Mouse (Mus musculus): ENCODE measurements at regions not wholly inside any gene's neighbourhood (a gene's known extent, or its start where the extent isn't known, plus 50 kb on each side); places are given as distances from the start of the nearest gene placed in this dataset.

DNA sequence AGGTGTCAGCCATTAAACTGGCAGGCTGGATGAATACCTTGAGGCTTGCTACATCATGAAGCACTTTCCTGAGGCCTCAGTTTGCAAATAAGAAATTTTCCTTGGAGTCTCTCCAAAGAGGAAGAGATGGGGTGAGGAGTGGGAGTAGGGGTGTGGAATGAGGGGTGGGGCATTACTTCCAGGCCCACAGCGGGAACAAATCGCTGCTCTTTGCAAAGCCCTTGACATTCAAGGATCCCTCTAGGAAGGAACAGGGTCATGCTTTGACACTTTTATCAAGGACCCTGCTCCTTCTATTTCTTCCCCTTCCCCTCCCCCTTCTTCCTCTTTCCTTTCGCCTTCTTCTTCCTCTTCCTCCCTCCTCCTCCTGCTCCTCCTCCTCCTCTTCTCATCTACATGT lies 193.2 kb downstream of the Mex3b start:
- Histone ChIP-seq H3K9me3 (replicated peaks) (no peaks in the 10 kb centered on the region), H3K4me3 (replicated peaks) (no peak overlapping the region), H3K9ac (no peak overlapping the region), H3K4me2 (no peak overlapping the region), H3K27me3 (no peaks in the 10 kb centered on the region), H3K36me3 (no peaks in the 10 kb centered on the region), H3K4me1 (replicated peaks) (no peaks in the 10 kb centered on the region), H3K27ac (no peak overlapping the region)
- WGBS (ENCODE audit: insufficient replicate concordance) = 56% methylated on average over 3 of the region's 3 CpGs
- ATAC-seq (ENCODE audit: low read depth) = no peak
- no peak for DNase-seq

DNA sequence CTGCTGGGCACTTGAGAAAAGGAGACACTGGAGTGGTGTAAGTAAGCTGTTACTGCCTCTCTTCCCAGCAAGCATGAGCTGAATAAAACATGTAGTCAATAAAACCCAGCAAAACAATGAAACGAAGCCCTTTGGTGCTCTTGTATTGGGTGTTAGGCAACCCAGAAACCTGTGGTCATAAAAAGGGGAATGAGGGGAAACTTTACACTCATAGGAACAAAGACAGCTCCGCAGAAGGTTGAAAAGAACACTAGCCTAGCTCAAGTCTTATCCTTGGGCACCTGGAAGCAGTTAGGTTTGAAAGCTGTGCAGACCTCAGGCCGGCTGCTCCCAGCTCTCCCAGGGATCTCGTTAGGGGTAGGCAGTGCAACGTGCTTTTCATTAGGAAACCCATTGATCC lies 193.6 kb downstream of the Mex3b start:
- Histone ChIP-seq H3K9me3 (replicated peaks) (no peaks in the 10 kb centered on the region), H3K9ac (no peak overlapping the region), H3K27me3 (no peaks in the 10 kb centered on the region), H3K4me3 (replicated peaks) (no peak overlapping the region), H3K4me1 (replicated peaks) (no peaks in the 10 kb centered on the region), H3K27ac (no peak overlapping the region), H3K36me3 (no peaks in the 10 kb centered on the region), H3K4me2 (no peak overlapping the region)
- WGBS (ENCODE audit: insufficient replicate concordance) = 48% methylated on average over 5 of the region's 5 CpGs
- DNase-seq = no peak
- ATAC-seq (ENCODE audit: low read depth) = no peak

DNA sequence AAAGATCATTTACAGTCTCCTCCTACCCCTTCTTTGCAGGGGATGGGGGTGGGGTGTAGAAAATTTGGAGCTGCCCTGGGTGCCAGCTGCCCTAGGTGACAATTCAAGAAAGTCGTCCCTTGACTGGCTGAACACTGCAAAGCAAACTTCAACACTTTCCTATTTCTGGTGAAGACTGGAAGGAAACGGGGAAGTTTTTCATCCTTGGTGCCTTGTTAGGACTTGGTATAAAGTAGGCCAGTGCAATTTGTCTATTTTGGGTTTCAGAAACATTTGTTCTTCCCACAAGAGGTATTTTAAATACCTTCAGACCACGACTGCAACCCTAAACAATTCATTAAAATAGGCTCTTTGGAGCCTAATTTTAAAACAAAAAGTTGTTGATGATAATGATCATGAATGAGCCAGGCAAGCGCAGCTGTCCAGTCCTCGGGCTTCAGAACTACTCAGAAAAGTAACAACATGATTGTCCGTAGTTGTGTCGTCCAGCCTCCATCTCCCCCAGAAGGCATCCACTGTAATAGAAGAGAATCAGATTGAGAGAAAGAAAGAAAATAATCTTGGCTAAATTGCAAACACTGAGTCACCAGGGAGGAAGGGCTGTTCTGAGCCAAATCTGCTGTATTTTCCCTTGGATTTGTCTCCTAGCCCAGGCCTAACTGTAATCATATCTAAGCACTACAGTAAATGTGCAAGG lies 194.2 kb downstream of the Mex3b start:
- H3K9me3 ChIP-seq (replicated peaks) = no peaks in the 10 kb centered on the region
- no peaks in the 10 kb centered on the region for H3K27me3 ChIP-seq
- no peak overlapping the region for H3K9ac ChIP-seq
- H3K4me1 ChIP-seq (replicated peaks) = no peaks in the 10 kb centered on the region
- ATAC-seq (ENCODE audit: low read depth) (no peak), DNase-seq (no peak)
- no peak overlapping the region for H3K4me3 ChIP-seq (replicated peaks)
- 63% methylated on average over 7 of the region's 7 CpGs for WGBS (ENCODE audit: insufficient replicate concordance)
- H3K4me2 ChIP-seq = no peak overlapping the region
- H3K36me3 ChIP-seq = no peaks in the 10 kb centered on the region
- H3K27ac ChIP-seq = no peak overlapping the region

DNA sequence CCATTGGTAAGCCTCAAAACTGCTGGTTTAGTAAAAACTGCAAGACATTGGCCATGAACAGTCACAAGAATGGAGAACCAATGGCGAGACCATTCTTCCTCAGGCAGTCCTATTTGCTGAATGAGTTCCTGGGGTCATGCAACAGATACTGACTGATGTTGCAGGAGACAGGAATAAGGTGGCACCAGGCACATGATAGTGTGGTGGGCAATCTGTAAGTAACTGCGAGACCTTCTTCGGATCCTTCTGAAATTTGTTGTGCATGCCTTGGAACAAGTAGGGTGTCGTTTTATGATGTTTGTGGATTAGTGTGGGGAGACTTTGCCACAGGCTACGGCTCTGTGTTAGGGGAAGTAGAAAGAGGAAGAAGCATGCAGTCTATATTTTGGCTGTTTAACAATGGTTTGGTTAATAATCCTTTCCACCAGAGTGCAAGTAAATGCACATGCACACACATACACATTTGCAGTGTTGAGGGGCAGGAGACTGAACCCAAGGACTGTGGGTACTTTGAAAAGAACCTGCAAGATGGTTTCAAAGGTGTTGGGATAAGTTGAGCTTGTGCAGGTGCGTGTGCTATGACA lies 194.9 kb downstream of the Mex3b start:
- Histone ChIP-seq H3K4me1 (replicated peaks) (no peaks in the 10 kb centered on the region), H3K4me3 (replicated peaks) (no peak overlapping the region), H3K27ac (no peak overlapping the region), H3K27me3 (no peaks in the 10 kb centered on the region), H3K9ac (no peak overlapping the region), H3K36me3 (no peaks in the 10 kb centered on the region), H3K4me2 (no peak overlapping the region), H3K9me3 (replicated peaks) (no peaks in the 10 kb centered on the region)
- WGBS (ENCODE audit: insufficient replicate concordance) = 46% methylated on average over 6 of the region's 6 CpGs
- ATAC-seq (ENCODE audit: low read depth) = no peak
- no peak for DNase-seq

DNA sequence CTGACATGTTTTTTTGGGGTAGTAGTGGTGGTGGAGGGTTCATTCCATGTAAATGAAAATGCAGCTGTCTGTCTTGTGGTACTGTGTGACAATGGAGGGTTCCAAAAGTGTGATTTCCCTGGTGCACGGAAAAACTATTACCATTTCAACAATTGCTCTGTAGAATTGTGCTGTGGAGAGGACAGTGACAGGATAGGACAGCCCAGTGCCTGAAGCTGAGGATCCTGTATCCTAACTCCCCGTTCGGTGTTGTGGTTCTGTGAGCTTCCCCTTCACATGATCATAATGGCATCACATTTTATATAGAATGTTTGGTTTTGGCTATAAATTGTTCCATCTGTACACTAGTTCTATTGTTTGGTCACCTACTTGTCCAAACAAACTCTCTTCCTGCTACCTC lies 196.4 kb downstream of the Mex3b start:
- Histone ChIP-seq H3K36me3 (no peaks in the 10 kb centered on the region), H3K4me1 (replicated peaks) (no peaks in the 10 kb centered on the region)

DNA sequence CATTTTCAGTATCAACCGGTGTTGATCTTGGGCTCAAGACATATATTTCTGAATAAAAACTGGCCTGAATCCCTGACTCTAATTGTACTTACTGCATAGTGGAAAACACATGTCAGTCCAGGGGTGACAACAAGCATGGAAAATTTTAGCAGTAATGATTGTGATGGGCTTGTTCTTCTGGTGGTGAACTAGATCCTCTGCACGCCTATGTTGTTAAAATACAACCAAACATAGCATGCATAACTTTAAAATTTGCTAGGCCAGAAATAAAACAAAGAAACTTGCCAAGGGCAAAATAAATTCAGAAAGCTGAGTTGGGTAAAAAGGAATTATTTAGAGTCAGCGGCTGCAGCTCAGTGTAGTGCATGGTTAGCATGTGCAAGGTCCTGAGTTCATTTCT lies 198.2 kb downstream of the Mex3b start:
- WGBS (ENCODE audit: insufficient replicate concordance) = 72% methylated on average over 3 of the region's 3 CpGs
- H3K36me3 ChIP-seq = no peaks in the 10 kb centered on the region
- DNase-seq = no peak
- ATAC-seq (ENCODE audit: low read depth) = no peak
- no peaks in the 10 kb centered on the region for H3K27me3 ChIP-seq
- no peak overlapping the region for H3K4me3 ChIP-seq (replicated peaks)
- H3K9ac ChIP-seq = no peak overlapping the region
- no peaks in the 10 kb centered on the region for H3K9me3 ChIP-seq (replicated peaks)
- H3K27ac ChIP-seq = no peak overlapping the region
- no peak overlapping the region for H3K4me2 ChIP-seq
- H3K4me1 ChIP-seq (replicated peaks) = no peaks in the 10 kb centered on the region

More for the DNA sequence above, 196.4 kb downstream of the Mex3b start:
- H3K27me3 ChIP-seq = no peaks in the 10 kb centered on the region
- no peak overlapping the region for H3K4me3 ChIP-seq (replicated peaks)
- ATAC-seq (ENCODE audit: low read depth) (no peak), DNase-seq (no peak)
- no peak overlapping the region for H3K4me2 ChIP-seq
- H3K9me3 ChIP-seq (replicated peaks) = no peaks in the 10 kb centered on the region
- H3K9ac ChIP-seq = no peak overlapping the region
- 64% methylated on average over 3 of the region's 3 CpGs for WGBS (ENCODE audit: insufficient replicate concordance)
- no peak overlapping the region for H3K27ac ChIP-seq

DNA sequence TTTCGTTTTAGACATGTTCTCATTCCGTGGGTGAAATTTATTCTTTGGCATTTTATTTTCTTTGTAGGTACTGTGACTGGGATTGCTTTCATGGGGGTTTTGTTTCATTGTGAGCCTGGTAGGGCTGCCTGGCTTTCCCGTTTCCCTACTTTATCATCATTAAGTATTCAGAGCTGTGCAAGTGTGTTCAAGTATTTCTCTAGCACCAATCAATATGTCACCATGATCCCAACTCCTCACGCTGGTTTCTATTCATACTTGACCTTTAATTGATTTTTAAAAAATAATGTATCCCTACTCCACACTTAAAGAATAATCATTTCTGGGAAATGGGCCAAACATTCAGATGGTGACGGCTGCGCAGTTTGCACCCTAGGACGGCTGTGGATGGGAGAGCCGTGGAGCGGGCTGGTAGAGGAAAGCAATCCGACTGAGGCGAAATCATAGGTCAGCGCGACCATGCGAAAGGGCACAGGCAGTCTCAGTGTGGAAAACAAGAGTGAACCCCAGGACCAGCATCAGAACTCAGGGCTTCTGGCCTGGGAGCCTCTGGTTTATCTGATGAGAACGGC lies 207.4 kb downstream of the Mex3b start:
- Histone ChIP-seq H3K4me1 (replicated peaks) (peaks cover 16% of the 10 kb centered on the region), H3K4me2 (no peak overlapping the region), H3K9me3 (replicated peaks) (no peaks in the 10 kb centered on the region), H3K9ac (no peak overlapping the region), H3K27me3 (no peaks in the 10 kb centered on the region), H3K36me3 (no peaks in the 10 kb centered on the region), H3K4me3 (replicated peaks) (no peak overlapping the region), H3K27ac (no peak overlapping the region)
- WGBS (ENCODE audit: insufficient replicate concordance) = 69% methylated on average over 15 of the region's 15 CpGs
- DNase-seq = no peak
- ATAC-seq (ENCODE audit: low read depth) = no peak

DNA sequence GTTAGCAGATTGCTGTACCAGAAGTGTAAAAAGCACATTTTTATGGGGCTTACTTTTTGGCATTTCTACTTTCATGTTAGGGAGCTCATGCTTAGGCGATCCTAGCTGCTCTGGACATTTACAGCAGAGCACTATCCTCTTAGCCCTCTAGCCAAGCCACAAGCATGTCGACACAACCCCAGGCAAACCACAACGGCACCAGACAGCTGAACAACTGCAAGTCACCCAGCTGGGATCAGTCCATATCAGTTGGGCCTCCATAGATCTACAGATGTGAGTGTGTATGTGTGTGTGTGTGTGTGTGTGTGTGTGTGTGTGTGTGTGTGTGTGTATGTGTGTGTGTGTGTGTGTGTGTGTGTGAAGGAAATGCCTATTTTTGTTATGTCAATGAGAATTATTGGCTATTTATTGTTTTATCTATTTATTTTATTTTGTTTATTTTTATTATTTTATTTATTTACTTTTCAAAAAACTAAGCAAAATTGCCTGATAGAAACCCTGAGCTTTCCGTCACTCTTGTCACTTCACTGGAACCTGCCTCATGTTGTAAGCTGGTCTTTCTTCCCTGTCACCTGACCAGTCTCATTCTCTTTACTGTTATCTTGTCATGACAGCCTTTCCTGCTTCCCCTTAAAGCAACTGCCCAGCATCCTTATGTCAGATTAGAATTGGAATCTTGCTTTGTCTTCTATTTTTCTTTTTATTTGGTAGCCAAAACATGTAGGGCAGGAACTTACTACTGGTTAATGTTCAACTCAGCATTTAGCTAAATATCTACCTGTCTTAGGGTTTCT lies 208.2 kb downstream of the Mex3b start:
- no peak overlapping the region for H3K4me3 ChIP-seq (replicated peaks)
- H3K4me2 ChIP-seq = no peak overlapping the region
- WGBS (ENCODE audit: insufficient replicate concordance) = 15% methylated on average over 4 of the region's 4 CpGs
- DNase-seq (peak; percentile 17), ATAC-seq (ENCODE audit: low read depth) (peak; percentile 79)
- H3K9me3 ChIP-seq (replicated peaks) = no peaks in the 10 kb centered on the region
- H3K9ac ChIP-seq = no peak overlapping the region
- H3K36me3 ChIP-seq = no peaks in the 10 kb centered on the region
- H3K27me3 ChIP-seq = no peaks in the 10 kb centered on the region
- H3K27ac ChIP-seq = no peak overlapping the region
- H3K4me1 ChIP-seq (replicated peaks) = peaks cover 24% of the 10 kb centered on the region

DNA sequence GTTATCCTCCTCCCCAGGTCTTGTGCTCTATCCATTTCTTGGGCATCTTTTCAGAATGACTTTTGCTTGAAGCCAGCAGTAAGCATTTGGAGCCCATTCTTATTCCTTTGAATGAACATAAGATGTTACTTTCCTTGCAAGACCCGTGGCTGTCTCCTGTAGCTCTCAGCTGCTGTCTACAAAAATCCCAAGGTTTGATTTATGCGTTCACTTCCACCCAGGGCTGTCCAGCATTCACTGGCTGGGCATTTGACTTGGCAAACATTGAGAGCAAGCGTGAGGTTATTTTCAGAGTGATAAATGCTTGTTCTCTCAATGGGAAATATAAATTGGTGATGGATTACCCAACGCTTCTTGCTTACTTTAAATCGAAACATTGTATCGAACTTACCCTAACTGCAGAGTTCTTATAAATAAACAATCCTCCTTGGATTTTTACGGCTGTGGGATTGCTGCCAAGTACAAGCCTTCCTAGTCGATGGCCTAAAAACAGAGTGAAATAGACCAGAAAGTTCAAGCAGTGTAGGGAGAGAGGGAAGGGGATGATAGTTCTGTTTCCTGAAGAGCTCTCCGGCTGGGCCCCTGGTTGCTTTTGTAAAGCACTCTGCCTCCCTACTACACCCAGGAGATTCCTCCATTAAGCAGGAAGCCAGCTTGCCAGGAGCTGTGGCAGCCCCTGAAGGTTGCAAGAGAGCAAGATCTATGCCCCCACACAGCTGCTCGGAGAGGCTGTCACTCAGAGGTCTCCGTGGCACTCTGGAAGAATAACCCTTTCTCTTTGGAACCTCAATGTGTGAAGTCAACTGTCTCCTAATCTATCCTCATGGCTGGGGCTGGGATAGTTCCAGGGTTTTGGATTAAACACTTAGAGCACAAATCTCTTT lies 210.1 kb downstream of the Mex3b start:
- no peak overlapping the region for H3K27ac ChIP-seq
- WGBS (ENCODE audit: insufficient replicate concordance) = 52% methylated on average over 11 of the region's 11 CpGs
- no peak for DNase-seq
- H3K9ac ChIP-seq = no peak overlapping the region
- no peaks in the 10 kb centered on the region for H3K27me3 ChIP-seq
- H3K4me1 ChIP-seq (replicated peaks) = peaks cover 24% of the 10 kb centered on the region
- H3K36me3 ChIP-seq = no peaks in the 10 kb centered on the region
- H3K4me3 ChIP-seq (replicated peaks) = no peak overlapping the region
- ATAC-seq (ENCODE audit: low read depth) = no peak
- H3K9me3 ChIP-seq (replicated peaks) = no peaks in the 10 kb centered on the region
- no peak overlapping the region for H3K4me2 ChIP-seq

DNA sequence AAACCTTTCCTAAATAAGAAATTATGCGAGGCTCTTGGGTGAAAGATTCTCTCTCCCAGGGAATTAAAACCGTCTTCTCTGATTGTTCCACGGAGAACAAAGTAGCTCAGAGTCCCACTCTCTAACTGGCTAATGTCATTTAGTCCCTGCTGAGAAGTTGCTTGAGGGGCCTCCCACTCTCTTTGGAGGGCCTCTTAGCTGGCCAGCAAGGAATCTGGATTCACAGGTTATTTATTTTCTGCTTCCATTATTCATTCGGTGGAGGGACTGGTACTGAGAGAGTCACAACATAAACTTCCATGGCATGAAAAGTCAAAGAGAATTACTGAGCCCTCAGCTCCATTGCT lies 210.8 kb downstream of the Mex3b start:
- H3K4me3 ChIP-seq (replicated peaks) = no peak overlapping the region
- ATAC-seq (ENCODE audit: low read depth) = no peak
- no peak overlapping the region for H3K4me2 ChIP-seq
- 54% methylated on average over 4 of the region's 4 CpGs for WGBS (ENCODE audit: insufficient replicate concordance)
- H3K27me3 ChIP-seq = no peaks in the 10 kb centered on the region
- H3K27ac ChIP-seq = no peak overlapping the region
- DNase-seq = no peak
- H3K9me3 ChIP-seq (replicated peaks) = no peaks in the 10 kb centered on the region
- H3K4me1 ChIP-seq (replicated peaks) = peaks cover 24% of the 10 kb centered on the region
- H3K36me3 ChIP-seq = no peaks in the 10 kb centered on the region
- H3K9ac ChIP-seq = no peak overlapping the region

DNA sequence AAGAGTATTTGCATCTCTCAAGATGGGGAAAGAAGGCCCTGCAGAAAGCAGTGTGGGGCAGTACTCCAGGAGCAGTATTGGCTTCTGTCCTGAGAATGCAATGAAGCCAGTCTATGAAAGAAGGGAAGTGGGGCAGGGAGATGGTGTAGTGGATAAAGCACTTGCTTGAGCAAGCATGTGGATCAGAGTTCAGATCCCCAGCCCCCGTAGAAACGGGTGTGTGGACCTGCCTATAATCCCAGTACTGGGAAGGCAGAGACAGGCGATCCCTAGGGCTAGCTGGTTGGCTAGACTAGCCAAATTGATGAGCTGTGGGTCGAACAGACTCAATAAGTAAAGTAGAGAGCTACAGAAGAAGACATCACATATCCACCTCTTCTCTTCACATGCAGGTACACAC lies 211.6 kb downstream of the Mex3b start:
- H3K4me1 ChIP-seq (replicated peaks) = peaks cover 24% of the 10 kb centered on the region
- H3K27me3 ChIP-seq = no peaks in the 10 kb centered on the region
- WGBS (ENCODE audit: insufficient replicate concordance) = 67% methylated on average over 4 of the region's 4 CpGs
- H3K4me2 ChIP-seq = no peak overlapping the region
- no peak for DNase-seq
- ATAC-seq (ENCODE audit: low read depth) = no peak
- H3K9ac ChIP-seq = no peak overlapping the region
- no peaks in the 10 kb centered on the region for H3K36me3 ChIP-seq
- no peaks in the 10 kb centered on the region for H3K9me3 ChIP-seq (replicated peaks)
- no peak overlapping the region for H3K4me3 ChIP-seq (replicated peaks)
- no peak overlapping the region for H3K27ac ChIP-seq
